Mouse (Mus musculus) heart, postnatal 0 days (tissue): ENCODE measurements around the gene Exoc5.

Source experiments
- CTCF ChIP-seq: IDR thresholded peaks from 2 replicates; pipeline ENCODE4 v1.5.1; 2016; ENCODE audit warnings: antibody characterized with exemption, control low read depth, low read depth
- EP300 ChIP-seq: IDR thresholded peaks from 2 replicates; pipeline ENCODE4 v1.6.1; 2016; ENCODE audit warnings: antibody characterized with exemption, low read depth

GRCm38 (mm10) chr14:49065529-49066273 lies 752 bp downstream of the Exoc5 start, which contains the start of gene Ap5m1:
- TF ChIP-seq CTCF, result no peak
- no peak for TF ChIP-seq EP300
